Mouse (Mus musculus) neutrophil, adult 59 days (primary cell): ENCODE data around the gene Gins2. TPM values are rescaled to one million over a fixed set of nuclear protein-coding genes. Genes with fewer than 3 reads are reported as not detected.

Source experiments
- total RNA-seq, 2 experiments: library from RNA; stranded (reverse); gene quantifications; 1 replicate in 1 of 2; 2 replicates in 1 of 2; pipeline ENCODE4 v1.2.4; 2023

The Gins2 gene
- total RNA-seq, result 10 to 100 TPM; 18.1 to 23.5 TPM

DNA sequence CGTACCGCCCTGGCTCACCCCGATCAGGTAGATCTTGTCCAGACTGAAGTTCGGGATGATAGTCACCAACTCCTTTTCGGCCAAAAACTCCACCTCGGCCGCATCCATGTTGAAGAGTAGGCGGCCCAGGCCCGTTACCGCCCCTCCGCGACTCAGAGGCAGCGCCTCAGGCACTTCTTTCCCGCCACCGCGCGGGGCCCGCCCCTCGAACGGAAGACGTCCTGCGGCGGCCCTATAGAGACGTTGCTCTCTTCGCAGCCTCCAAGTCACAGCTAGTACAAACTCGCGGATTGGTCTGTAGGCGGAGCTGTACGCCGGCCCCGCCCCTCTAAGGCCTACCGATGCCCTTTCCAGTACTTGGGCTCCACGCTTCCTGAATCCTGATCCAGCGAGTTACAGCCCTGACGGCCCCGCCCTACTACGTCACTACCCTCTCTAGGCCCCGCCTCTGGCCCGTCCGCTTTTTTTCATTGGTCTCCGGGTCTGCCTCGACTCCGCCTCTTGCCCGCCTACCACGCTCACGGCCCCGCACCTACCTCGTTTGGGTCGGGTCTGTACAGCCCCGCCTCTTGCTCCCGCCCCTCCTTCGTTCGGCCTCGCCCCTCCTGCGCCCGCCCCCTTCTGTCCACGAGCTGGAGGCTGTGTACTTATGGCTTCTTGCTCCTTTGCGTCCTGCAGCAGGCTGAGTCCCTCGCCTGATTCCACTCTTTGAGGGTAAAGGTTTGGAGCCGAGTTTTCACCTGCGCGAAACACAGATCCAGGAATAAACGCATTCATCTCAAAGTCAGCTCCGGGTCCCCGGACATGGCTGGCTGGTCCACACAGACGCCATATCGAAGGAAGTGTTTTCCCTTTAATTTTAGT, at the start of gene Gins2:
Gene Gins2, minus strand, starts transcription at position 397 of the 864 bp plus-strand sequence.

Other genes starting within 250 kb of the Gins2 start
- gene 1190005I06Rik, start 58.3 kb upstream of the Gins2 start, total RNA-seq, result not detected
- gene Gm27021, start 78.8 kb upstream of the Gins2 start, total RNA-seq, result not detected
- gene Cox4i1, start 78.9 kb upstream of the Gins2 start, total RNA-seq, result 100 to 1,000 TPM; 374 to 414 TPM
- gene Emc8, start 79.3 kb upstream of the Gins2 start, total RNA-seq, result 10 to 100 TPM; 26.2 to 35.0 TPM
- 100 to 1,000 TPM; 105 to 159 TPM for gene Irf8, start 147.1 kb upstream of the Gins2 start, total RNA-seq